Mouse (Mus musculus): Measurements from ENCODE around the gene Fbxw24.
"Not testable (repeated sequence)": the region's sequence is repeated elsewhere in the genome, so short reads cannot be mapped to it uniquely, and the experiment has no call there.

Gene Fbxw24

GRCm38 (mm10) chr9:109625957-109626356 is at the start of gene Fbxw24:
TSS of gene Fbxw24 (minus strand) at chr9:109626057.
- DNase-seq (ENCODE audit: inconsistent ontology term): not testable (repeated sequence)

GRCm38 (mm10) chr9:109664552-109664951 is 38.7 kb upstream of the Fbxw24 start, which contains the start of gene Fbxw25:
TSS of gene Fbxw25 (minus strand) at chr9:109664652.
- not testable (repeated sequence) for DNase-seq (ENCODE audit: inconsistent ontology term)

- DNase-seq (ENCODE audit: inconsistent ontology term): peak; percentile 2
Observed at GRCm38 (mm10) chr9:109606837-109607236, 19.0 kb downstream of the Fbxw24 start.

GRCm38 (mm10) chr9:109602128-109602527 is 23.7 kb downstream of the Fbxw24 start:
- DNase-seq (ENCODE audit: inconsistent ontology term): not testable (repeated sequence)

GRCm38 (mm10) chr9:109597226-109597625 is 28.6 kb downstream of the Fbxw24 start:
- no peak for DNase-seq (ENCODE audit: inconsistent ontology term)

GRCm38 (mm10) chr9:109594866-109595265 is 31.0 kb downstream of the Fbxw24 start:
- no peak for DNase-seq (ENCODE audit: inconsistent ontology term)

GRCm38 (mm10) chr9:109568162-109568561 is 57.7 kb downstream of the Fbxw24 start, which contains the start of gene Fbxw15:
TSS of gene Fbxw15 (minus strand) at chr9:109568262.
- DNase-seq (ENCODE audit: inconsistent ontology term): not testable (repeated sequence)

- DNase-seq (ENCODE audit: inconsistent ontology term): no peak
Observed at GRCm38 (mm10) chr9:109565546-109565945, 60.3 kb downstream of the Fbxw24 start.

GRCm38 (mm10) chr9:109562106-109562505 is 63.8 kb downstream of the Fbxw24 start:
- DNase-seq (ENCODE audit: inconsistent ontology term): not testable (repeated sequence)

GRCm38 (mm10) chr9:109552483-109552882 is 73.4 kb downstream of the Fbxw24 start:
- no peak for DNase-seq (ENCODE audit: inconsistent ontology term)
